Mouse (Mus musculus): Measurements from ENCODE around the gene Vmn2r76. TPM values are rescaled to one million over a fixed set of nuclear protein-coding genes. Genes with fewer than 3 reads are reported as not detected.
"Not testable (repeated sequence)": the region's sequence is repeated elsewhere in the genome, so short reads cannot be mapped to it uniquely, and the experiment has no call there.

Gene Vmn2r76
- not detected for total RNA-seq (2021)
- long read RNA-seq, experiment 1: 0 reads
- long read RNA-seq, experiment 2: 0 reads

GRCm38 (mm10) chr7:86246208-86246607, at the start of gene Vmn2r76:
Vmn2r76 (minus strand) TSS chr7:86246308.
- no peak for DNase-seq

DNA sequence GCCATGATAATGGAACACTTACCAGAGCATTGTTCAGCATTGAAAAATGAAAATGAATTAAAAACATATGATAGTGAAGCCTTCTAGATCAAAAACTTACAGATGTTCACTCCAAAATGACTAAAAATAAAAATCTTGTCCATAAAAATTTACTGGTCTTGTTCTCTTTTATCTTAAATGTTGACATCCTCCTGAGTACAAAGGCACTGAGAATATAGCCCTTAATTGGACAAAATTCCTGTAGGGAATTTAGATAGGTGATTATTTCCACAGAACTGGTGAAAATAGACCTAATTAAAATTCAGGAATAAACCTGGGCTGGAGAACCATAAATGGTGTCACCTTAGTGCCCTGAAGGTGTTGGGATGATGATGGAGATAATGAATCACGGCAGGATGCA, 31.0 kb upstream of the Vmn2r76 start, which contains the start of gene Olfr310:
TSS of gene Olfr310 (minus strand) at position 101 of the 400 bp plus-strand sequence.
- DNase-seq: no peak

GRCm38 (mm10) chr7:86211345-86211744, 34.8 kb downstream of the Vmn2r76 start:
- peak; percentile 2 to 6 for DNase-seq

DNA sequence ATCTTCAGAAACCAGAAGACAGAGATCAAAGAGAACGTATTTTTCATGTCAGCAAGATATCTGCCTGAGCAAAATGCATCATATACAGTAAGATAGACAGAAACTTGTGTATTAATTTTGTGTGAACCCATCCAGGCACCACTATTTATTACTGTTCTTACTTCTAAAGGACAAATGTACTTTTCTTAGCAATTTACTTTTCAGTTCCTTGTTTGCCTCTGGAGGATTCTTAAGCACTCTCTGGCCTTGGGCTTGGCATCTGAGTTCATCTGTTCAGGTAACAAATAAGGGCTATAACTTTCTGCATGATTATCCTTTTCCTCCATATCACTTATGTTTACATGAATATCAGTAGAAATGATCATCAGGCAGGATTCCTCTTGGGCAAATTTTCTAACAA, 74.4 kb downstream of the Vmn2r76 start, which contains the start of gene Vmn2r75:
TSS of gene Vmn2r75 (minus strand) at position 101 of the 400 bp plus-strand sequence.
- DNase-seq: not testable (repeated sequence)

Other genes with a start within 250 kb of the Vmn2r76 start
- not detected for gene Vmn2r75, start 74.5 kb downstream of the Vmn2r76 start, total RNA-seq (2021)
- not detected for gene Olfr310, start 30.9 kb upstream of the Vmn2r76 start, total RNA-seq (2021)
- gene Olfr309, start 67.4 kb upstream of the Vmn2r76 start, total RNA-seq (2021): not detected
- not detected for gene Olfr308, start 79.3 kb upstream of the Vmn2r76 start, total RNA-seq (2021)
- not detected for gene Olfr307, start 91.3 kb upstream of the Vmn2r76 start, total RNA-seq (2021)
- gene Olfr305, start 120.6 kb upstream of the Vmn2r76 start, total RNA-seq (2021): not detected
- gene Olfr304, start 140.3 kb upstream of the Vmn2r76 start, total RNA-seq (2021): not detected
- not detected for gene Olfr303, start 151.5 kb upstream of the Vmn2r76 start, total RNA-seq (2021)
- gene Olfr301, start 157.5 kb upstream of the Vmn2r76 start, total RNA-seq (2021): not detected
- gene Olfr299, start 213.6 kb upstream of the Vmn2r76 start, total RNA-seq (2021): not detected
- gene Olfr298, start 246.2 kb upstream of the Vmn2r76 start, total RNA-seq (2021): not detected

Measured in adrenal gland, postnatal 36 days (tissue).